Mouse (Mus musculus) effector memory CD4-positive, alpha-beta T cell, adult 5 months (primary cell): ENCODE measurements around the gene Olfr714. TPM values are rescaled to one million over a fixed set of nuclear protein-coding genes. Genes with fewer than 3 reads are reported as not detected.

Experiments
- polyA plus RNA-seq: library from polyadenylated mRNA; unstranded; fragments of 100-300 nt; shearing (Covaris generic); gene quantifications from one replicate; pipeline ENCODE4 v1.2.1, GENCODE M21; 2017

Gene Olfr714
- polyA plus RNA-seq: not detected

GRCm38 (mm10) chr7:107070681-107071080 is at the start of gene Olfr714:
Gene Olfr714, plus strand, starts transcription at chr7:107070981.

GRCm38 (mm10) chr7:107030874-107031273 is 39.9 kb upstream of the Olfr714 start, which contains the start of gene Olfr713:
Gene Olfr713, plus strand, starts transcription at chr7:107031174.

DNA sequence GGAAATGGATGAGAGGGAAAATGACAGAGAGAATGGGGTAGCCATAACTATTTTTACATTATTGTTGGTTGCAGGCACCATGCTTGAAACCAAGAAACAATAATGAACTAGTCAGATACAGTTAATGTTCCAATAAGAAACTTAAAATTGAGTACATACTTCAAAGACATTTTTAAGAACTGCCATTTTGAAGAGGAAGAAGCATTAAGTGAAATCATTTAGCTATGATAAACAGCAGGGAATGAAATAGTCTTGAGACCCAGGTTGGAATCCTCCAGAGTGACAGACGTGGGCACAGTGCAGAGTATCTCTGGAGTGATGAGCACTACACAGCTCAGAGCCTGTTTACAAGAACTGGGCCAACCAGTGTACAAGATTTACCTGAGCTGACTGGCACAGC is 22.1 kb downstream of the Olfr714 start, which contains the start of gene Olfr17:
Gene Olfr17, plus strand, starts transcription at position 301 of the 400 bp plus-strand sequence.

DNA sequence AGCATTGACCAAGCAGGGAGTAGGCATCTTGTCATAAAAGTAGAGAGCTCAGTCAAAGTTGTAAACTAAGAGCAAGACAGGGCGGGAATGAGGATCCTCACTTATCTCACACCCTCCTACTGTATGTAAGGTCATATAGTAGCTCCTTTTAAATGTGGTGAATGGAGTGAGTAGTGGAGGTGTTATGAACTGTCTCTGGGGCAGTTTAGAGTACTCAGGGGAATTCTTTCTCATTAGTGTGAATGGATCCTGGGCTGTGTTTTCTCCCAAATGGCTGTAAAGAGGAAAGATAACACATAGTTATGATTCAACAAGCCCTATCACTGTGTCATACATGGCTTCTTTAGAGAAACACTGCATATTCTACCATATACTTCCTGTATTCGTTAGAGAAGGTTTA is 39.5 kb downstream of the Olfr714 start, which contains the start of gene Olfr715b:
Gene Olfr715b, minus strand, starts transcription at position 101 of the 400 bp plus-strand sequence.

Other genes starting within 250 kb of the Olfr714 start
- not detected for gene Olfr702, start 237.1 kb upstream of the Olfr714 start, polyA plus RNA-seq
- not detected for gene Olfr703, start 227.6 kb upstream of the Olfr714 start, polyA plus RNA-seq
- not detected for gene Olfr704, start 207.8 kb upstream of the Olfr714 start, polyA plus RNA-seq
- 0.52 TPM for gene Olfr705, start 194.1 kb upstream of the Olfr714 start, polyA plus RNA-seq
- not detected for gene Olfr706, start 182.8 kb upstream of the Olfr714 start, polyA plus RNA-seq
- gene Olfr707, start 169.7 kb upstream of the Olfr714 start, polyA plus RNA-seq: not detected
- gene Olfr1532-ps1, start 163.0 kb upstream of the Olfr714 start, polyA plus RNA-seq: not detected
- not detected for gene Olfr709-ps1, start 138.8 kb upstream of the Olfr714 start, polyA plus RNA-seq
- gene Olfr710, start 122.7 kb upstream of the Olfr714 start, polyA plus RNA-seq: not detected
- not detected for gene Olfr6, start 107.0 kb upstream of the Olfr714 start, polyA plus RNA-seq
- gene Olfr711, start 95.5 kb upstream of the Olfr714 start, polyA plus RNA-seq: not detected
- not detected for gene Olfr2, start 64.9 kb upstream of the Olfr714 start, polyA plus RNA-seq
- not detected for gene Olfr713, start 39.8 kb upstream of the Olfr714 start, polyA plus RNA-seq
- gene Olfr17, start 22.2 kb downstream of the Olfr714 start, polyA plus RNA-seq: not detected
- 0.12 TPM for gene Olfr715b, start 39.4 kb downstream of the Olfr714 start, polyA plus RNA-seq
- gene Olfr715, start 60.1 kb downstream of the Olfr714 start, polyA plus RNA-seq: 0.07 TPM
- not detected for gene Olfr716, start 67.3 kb downstream of the Olfr714 start, polyA plus RNA-seq
- not detected for gene Nlrp14, start 96.0 kb downstream of the Olfr714 start, polyA plus RNA-seq
- gene Rbmxl2, start 138.5 kb downstream of the Olfr714 start, polyA plus RNA-seq: not detected